Mouse (Mus musculus) MEL (cell line): ENCODE measurements at regions not wholly inside any gene's neighbourhood (a gene's known extent, or its start where the extent isn't known, plus 50 kb on each side); places are given as distances from the start of the nearest gene placed in this dataset.

ENCODE experiments used
- BHLHE40 ChIP-seq: IDR thresholded peaks from 2 replicates; pipeline ENCODE4 v1.6.1; 2012; ENCODE audit warnings: low read depth, mild to moderate bottlenecking, inconsistent platforms, low read length, improper control_type of control experiment, borderline replicate concordance
- CTCF ChIP-seq, 3 experiments: IDR thresholded peaks in 2 of 3; conservative IDR thresholded peaks in 1 of 3; 2 replicates each; pipeline ENCODE4 v1.5.1; 2011 to 2012; ENCODE audit warnings: low read length in 3 of 3, low read depth in 2 of 3, mild to moderate bottlenecking in 2 of 3, improper control_type of control experiment in 1 of 3, inconsistent platforms in 1 of 3, mixed read lengths in 1 of 3, moderate library complexity in 1 of 3; ENCODE audit not compliant: control insufficient read depth in 1 of 3, insufficient read depth in 1 of 3, poor library complexity in 1 of 3, severe bottlenecking in 1 of 3
- ELF1 ChIP-seq: IDR thresholded peaks from 2 replicates; pipeline ENCODE4 v1.6.1; 2014; ENCODE audit warnings: low read depth, mild to moderate bottlenecking, inconsistent platforms, low read length, improper control_type of control experiment, moderate library complexity
- EP300 ChIP-seq, 2 experiments: IDR thresholded peaks; 2 replicates each; pipeline ENCODE4 v1.6.1; 2011; ENCODE audit warnings: improper control_type of control experiment in 2 of 2, low read length in 2 of 2, low read depth in 1 of 2, mild to moderate bottlenecking in 1 of 2
- ETS1 ChIP-seq: IDR thresholded peaks from 2 replicates; pipeline ENCODE4 v1.6.1; 2012; ENCODE audit warnings: low read depth, mild to moderate bottlenecking, inconsistent platforms, low read length, improper control_type of control experiment, moderate library complexity
- MAFK ChIP-seq: IDR thresholded peaks from 2 replicates; pipeline ENCODE4 v1.6.1; 2011; ENCODE audit warnings: low read depth, mild to moderate bottlenecking, low read length, improper control_type of control experiment, borderline replicate concordance
- MAX ChIP-seq: IDR thresholded peaks from 2 replicates; pipeline ENCODE4 v1.6.1; 2011; ENCODE audit warnings: low read length, improper control_type of control experiment
- MEF2A ChIP-seq: IDR thresholded peaks from 2 replicates; pipeline ENCODE4 v1.6.1; 2014; ENCODE audit warnings: low read depth, mild to moderate bottlenecking, inconsistent platforms, low read length, improper control_type of control experiment; ENCODE audit not compliant: poor library complexity, insufficient replicate concordance, severe bottlenecking; ENCODE audit errors: extremely low read depth
- MYB ChIP-seq: IDR thresholded peaks from 2 replicates; pipeline ENCODE4 v1.6.1; 2011; ENCODE audit warnings: mild to moderate bottlenecking, low read depth, low read length, improper control_type of control experiment
- POLR2A ChIP-seq, 2 experiments: IDR thresholded peaks; 2 replicates each; pipeline ENCODE4 v1.6.1; 2011 to 2012; ENCODE audit warnings: low read length in 2 of 2, mild to moderate bottlenecking in 2 of 2, control low read depth in 1 of 2, improper control_type of control experiment in 1 of 2, low read depth in 1 of 2, moderate library complexity in 1 of 2; ENCODE audit not compliant: control insufficient read depth in 1 of 2, insufficient read depth in 1 of 2, poor library complexity in 1 of 2
- TAL1 ChIP-seq: IDR thresholded peaks from 2 replicates; pipeline ENCODE4 v1.6.1; 2012; ENCODE audit warnings: mild to moderate bottlenecking, inconsistent platforms, low read length, moderate library complexity, mixed read lengths
- TCF12 ChIP-seq: IDR thresholded peaks from 2 replicates; pipeline ENCODE4 v1.6.1; 2014; ENCODE audit warnings: low read depth, mild to moderate bottlenecking, inconsistent platforms, low read length, improper control_type of control experiment, moderate library complexity
- ZKSCAN1 ChIP-seq: IDR thresholded peaks from 2 replicates; pipeline ENCODE4 v1.6.1; 2012; ENCODE audit warnings: low read depth, mild to moderate bottlenecking, inconsistent platforms, low read length, improper control_type of control experiment, moderate library complexity
- ZMIZ1 ChIP-seq: IDR thresholded peaks from 2 replicates; pipeline ENCODE4 v1.6.1; 2012; ENCODE audit warnings: low read depth, mild to moderate bottlenecking, inconsistent platforms, low read length, improper control_type of control experiment, moderate library complexity

GRCm38 (mm10) chr2:137706528-137706988, 549.8 kb upstream of the Btbd3 start:
- TF ChIP-seq ETS1 = no peak
- no peak for TF ChIP-seq CTCF (IDR thresholded peaks at IDR 0.05 in 2 of 3, conservative IDR thresholded peaks at IDR 0.05 in 1 of 3; ENCODE audit: control insufficient read depth in 1 of 3, insufficient read depth in 1 of 3, low read depth in 2 of 3, low read length in 3 of 3, poor library complexity in 1 of 3, severe bottlenecking in 1 of 3)
- no peak for TF ChIP-seq MAX
- TF ChIP-seq BHLHE40 = no peak
- TF ChIP-seq POLR2A (IDR thresholded peaks at IDR 0.05; ENCODE audit: control insufficient read depth in 1 of 2, insufficient read depth in 1 of 2, low read depth in 1 of 2, low read length in 2 of 2, poor library complexity in 1 of 2) = no peak
- no peak for TF ChIP-seq TAL1
- no peak for TF ChIP-seq MEF2A
- no peak for TF ChIP-seq EP300 (IDR thresholded peaks at IDR 0.05; ENCODE audit: low read depth in 1 of 2, low read length in 2 of 2)
- no peak for TF ChIP-seq ZMIZ1
- no peak for TF ChIP-seq TCF12
- no peak for TF ChIP-seq MAFK
- TF ChIP-seq MYB = no peak
- TF ChIP-seq ZKSCAN1 = no peak
- no peak for TF ChIP-seq ELF1
